In genomic region chr16:85170826-85171510, GRCm38 (mm10) we compare ENCODE assay signal across 10 mouse cellular contexts. TPM values are rescaled to one million over a fixed set of nuclear protein-coding genes. Genes with fewer than 3 reads are reported as not detected.
A peak's percentile ranks its signal among the peaks of the same experiment; 100 is the strongest.
DNase-seq lines count a peak whose midpoint lies in the region; ATAC-seq and TF ChIP-seq lines count a peak whose summit lies in the region.
"Had no signal": no experiment of that assay in that cellular context is flagged by ENCODE, and none has a peak within 500 bp of the region (broad histone marks: within the 10 kb centered on the region; RNA-seq: fewer than 3 reads in every experiment).

No protein-coding gene starts in this region.

- ATAC-seq in neural tube, embryonic 11.5 days (ENCODE audit: insufficient read depth, low FRiP score, low TSS enrichment) = no peak
- ATAC-seq in limb, embryonic 14.5 days (ENCODE audit: low FRiP score, low read depth) = no peak

- peak overlapping the region; percentile 29; the same call in 1 of the 2 replicates for H3K9ac ChIP-seq in neural tube, embryonic 11.5 days (ENCODE audit: low read length)
- no peak overlapping the region for H3K9ac ChIP-seq in limb, embryonic 14.5 days (ENCODE audit: low read depth, low read length, severe bottlenecking)

- no peaks in the 10 kb centered on the region for H3K9me3 ChIP-seq in neural tube, embryonic 11.5 days (ENCODE audit: control insufficient read depth, low read length)
- no peaks in the 10 kb centered on the region for H3K9me3 ChIP-seq in limb, embryonic 14.5 days (ENCODE audit: control insufficient read depth, low read length)

- H3K4me2 ChIP-seq in neural tube, embryonic 11.5 days (ENCODE audit: low read depth) = peak overlapping the region; percentile 58
- H3K4me2 ChIP-seq in limb, embryonic 14.5 days (replicated peaks; ENCODE audit: low read depth, low read length, severe bottlenecking) = peak overlapping the region; percentile 74; the same call in 1 of the 2 replicates

- DNase-seq in heart, adult 11 months = peak; percentile 85
- no peak for DNase-seq in heart, postnatal 36 days
- DNase-seq in neural tube, embryonic 11.5 days (ENCODE audit: low spot score) = no peak
- DNase-seq in neural tube, embryonic 10.5 days (ENCODE audit: extremely low spot score, low spot score) = no peak
- no peak for DNase-seq in limb, embryonic 14.5 days (ENCODE audit: low spot score)
- no peak for DNase-seq in right cerebral cortex, postnatal 4 days
- no peak for DNase-seq in ovary, adult 18-20 months (ENCODE audit: low spot score)
- DNase-seq in adrenal gland, postnatal 14 days = no peak
- DNase-seq: adrenal gland, postnatal 25 days; lung, postnatal 4 days had no signal

- no peaks in the 10 kb centered on the region for H3K27me3 ChIP-seq in neural tube, embryonic 11.5 days (ENCODE audit: control insufficient read depth, insufficient read depth, low read length)
- no peaks in the 10 kb centered on the region for H3K27me3 ChIP-seq in limb, embryonic 14.5 days (ENCODE audit: control insufficient read depth, insufficient read depth, low read length)

- H3K27ac ChIP-seq in neural tube, embryonic 11.5 days (ENCODE audit: low read depth, low read length) = 0 out of 2 replicates have a peak overlapping the region, but pooled peaks have one; percentile 17
- no peak overlapping the region for H3K27ac ChIP-seq in limb, embryonic 14.5 days (replicated peaks; ENCODE audit: low read depth, low read length)

- no peak for TF ChIP-seq POLR2A in limb, embryonic 14.5 days (IDR thresholded peaks at IDR 0.05; ENCODE audit: borderline replicate concordance, extremely low read depth, insufficient read depth, insufficient read length)

- no peaks in the 10 kb centered on the region; the same call in 1 of the 2 replicates for H3K36me3 ChIP-seq in neural tube, embryonic 11.5 days (ENCODE audit: control insufficient read depth, insufficient read depth, low read length)
- 0 out of 2 replicates have a peak, but pooled peaks cover 10% of the 10 kb centered on the region for H3K36me3 ChIP-seq in limb, embryonic 14.5 days (ENCODE audit: control insufficient read depth, insufficient read depth, low read length)

- H3K4me1 ChIP-seq in neural tube, embryonic 11.5 days (ENCODE audit: control insufficient read depth, insufficient read depth, low read length) = peaks cover 8% of the 10 kb centered on the region; the same call in 1 of the 2 replicates
- H3K4me1 ChIP-seq in limb, embryonic 14.5 days (ENCODE audit: control insufficient read depth, insufficient read depth, low read length) = peaks cover 17% of the 10 kb centered on the region

- peak overlapping the region; percentile 94 for H3K4me3 ChIP-seq in neural tube, embryonic 11.5 days (ENCODE audit: low read depth, low read length)
- H3K4me3 ChIP-seq in limb, embryonic 14.5 days (replicated peaks; ENCODE audit: low read length) = peak overlapping the region; percentile 95; the same call in 1 of the 2 replicates

- WGBS in neural tube, embryonic 11.5 days = 66% methylated on average over 19 of the region's 19 CpGs
- WGBS in limb, embryonic 14.5 days = 65% methylated on average over 19 of the region's 19 CpGs

- intact Hi-C loops in heart, postnatal 36 days (cut with DNase I) = loop anchor here (5.0 to 10.0 kb wide), 2 partner anchors 374 to 506 kb away; no protein-coding TSS in a partner anchor

RNA-seq across cellular contexts. Expression of gene App, which starts 2.6 kb away (rescaled TPM):
- 100 to 1,000 TPM; 144 to 157 TPM for total RNA-seq in heart, postnatal 36 days (2021)
- 197 and 210 TPM in 2 replicates for polyA plus RNA-seq in neural tube, embryonic 11.5 days (2014; fragmentation: Nextera tagmentation; extraction: Ambion mirVana)
- polyA plus RNA-seq in limb, embryonic 14.5 days (2012; rRNA removed) = 307 and 326 TPM in 2 replicates
- 206 and 221 TPM in 2 replicates for polyA plus RNA-seq in limb, embryonic 14.5 days (2014; fragmentation: Nextera tagmentation; extraction: Ambion mirVana)
- total RNA-seq in adrenal gland, postnatal 14 days (2021) = 299 and 320 TPM in 2 replicates
